Mouse (Mus musculus): Measurements from ENCODE around the gene Unc5b. TPM values are rescaled to one million over a fixed set of nuclear protein-coding genes. Genes with fewer than 3 reads are reported as not detected.

Unc5b gene
- polyA plus RNA-seq, 2 experiments from 2014 or later, result not detected

DNA sequence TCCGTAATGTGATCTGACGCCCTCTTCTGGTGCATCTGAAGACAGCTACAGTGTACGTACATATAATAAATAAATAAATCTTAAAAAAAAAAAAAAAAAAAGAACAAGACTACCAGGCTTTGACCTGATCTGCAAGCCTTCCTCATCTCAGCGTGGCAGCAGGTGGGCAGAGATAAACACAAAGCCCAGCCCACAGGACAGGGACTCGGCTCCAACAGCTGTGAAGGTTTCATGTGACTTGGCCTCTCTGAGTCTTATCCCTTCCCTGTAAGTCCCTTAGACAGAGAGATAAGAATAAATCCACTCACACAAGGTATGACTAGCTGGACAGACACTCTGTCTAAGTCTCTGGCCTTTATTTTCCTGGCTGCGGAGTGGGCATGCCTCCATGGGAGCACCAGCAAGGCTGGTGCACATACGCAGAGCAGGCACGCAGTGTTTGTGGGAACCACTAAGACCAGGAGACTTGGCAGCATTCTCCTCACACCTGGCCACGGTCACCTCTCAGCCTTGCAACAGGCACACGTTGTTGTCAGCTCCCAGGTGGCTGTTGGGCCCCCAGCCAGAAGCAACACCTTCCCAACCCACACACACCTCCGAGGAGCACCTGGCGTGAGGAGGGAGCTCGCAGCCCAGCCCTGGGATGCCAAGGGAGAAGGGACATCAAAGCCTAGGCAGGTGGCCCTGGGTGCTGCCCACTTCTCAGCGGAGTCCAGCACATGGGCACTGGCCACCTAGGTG lies 33.5 kb downstream of the Unc5b start:
- no peak for ATAC-seq

DNA sequence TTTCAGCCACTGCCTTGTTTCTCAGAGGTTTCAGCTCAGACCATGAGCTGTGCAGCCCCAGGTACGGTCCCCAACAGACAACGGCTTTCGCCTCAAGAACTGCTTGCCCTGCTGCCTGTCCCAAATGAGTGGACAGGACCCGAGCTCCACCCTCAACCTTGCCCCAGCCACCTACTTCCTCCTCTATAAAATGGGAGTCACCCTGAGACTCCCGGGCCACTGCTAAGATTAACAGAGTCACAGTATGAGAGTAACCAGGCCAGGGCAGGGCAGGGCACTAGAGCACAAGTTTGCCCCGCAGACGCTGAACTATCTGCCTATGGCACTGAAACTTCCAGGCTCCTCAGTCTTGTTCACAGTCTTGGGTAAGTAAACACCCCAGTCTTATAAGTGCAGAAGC lies 34.9 kb downstream of the Unc5b start:
- ATAC-seq, result no peak

DNA sequence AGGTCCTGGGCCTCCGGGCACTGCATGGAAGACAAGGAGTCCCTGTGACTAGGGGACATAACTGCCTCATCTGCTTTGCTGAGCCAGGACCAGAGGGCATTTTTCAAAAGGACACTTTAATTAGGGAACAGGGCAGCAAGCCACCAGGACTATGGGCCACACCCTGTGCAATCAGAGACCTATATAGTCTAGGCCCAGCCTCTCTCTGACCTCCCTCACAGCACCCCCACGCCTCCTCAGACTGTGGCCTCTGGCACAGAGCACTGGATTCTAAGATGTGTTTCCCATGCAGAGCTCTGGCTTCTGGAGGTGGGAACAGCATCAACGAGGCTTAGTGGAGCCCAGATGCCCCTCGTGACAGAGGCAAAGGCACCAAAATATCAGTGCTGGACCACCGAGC lies 35.4 kb downstream of the Unc5b start:
- no peak for ATAC-seq

DNA sequence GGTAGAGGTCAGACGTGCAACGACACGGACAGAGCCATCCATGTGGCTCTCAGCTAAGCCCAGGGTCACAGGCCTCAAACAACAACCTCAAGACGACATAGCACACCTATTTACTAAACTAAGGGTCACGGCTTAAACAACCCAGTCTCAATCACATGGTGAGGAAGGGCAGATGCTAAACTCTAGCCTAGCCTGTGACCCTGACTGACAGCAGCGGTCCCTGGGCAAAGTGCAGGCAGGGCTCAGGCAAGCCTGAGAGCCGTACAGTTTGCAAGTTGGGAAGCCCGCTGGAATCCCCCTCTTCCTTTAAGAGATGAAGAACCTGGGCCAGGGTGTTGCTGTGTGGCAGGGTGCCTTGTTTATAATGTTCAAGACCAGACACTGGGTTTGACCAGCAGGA lies 36.6 kb downstream of the Unc5b start:
- no peak for ATAC-seq

DNA sequence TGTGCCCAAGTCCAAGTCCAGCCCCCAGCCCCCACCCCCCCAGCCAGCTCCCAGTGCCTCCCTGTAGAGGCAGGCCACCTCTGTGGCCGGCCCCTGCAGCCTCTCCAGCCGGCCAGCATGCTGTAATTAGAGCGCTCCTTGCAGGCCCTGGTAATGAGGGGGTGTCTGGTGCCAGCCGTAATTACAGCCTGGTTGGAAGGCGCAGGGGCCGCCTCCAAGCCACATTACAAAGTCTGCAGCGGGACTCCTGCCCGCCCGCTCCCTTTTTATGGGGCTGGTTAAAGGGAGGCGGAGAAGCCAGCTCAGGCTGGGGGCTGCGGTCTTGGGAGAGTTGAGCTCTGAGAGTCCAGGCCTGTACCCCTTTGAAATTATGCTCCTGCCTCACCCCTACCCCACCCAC lies 37.0 kb downstream of the Unc5b start:
- ATAC-seq, result no peak

DNA sequence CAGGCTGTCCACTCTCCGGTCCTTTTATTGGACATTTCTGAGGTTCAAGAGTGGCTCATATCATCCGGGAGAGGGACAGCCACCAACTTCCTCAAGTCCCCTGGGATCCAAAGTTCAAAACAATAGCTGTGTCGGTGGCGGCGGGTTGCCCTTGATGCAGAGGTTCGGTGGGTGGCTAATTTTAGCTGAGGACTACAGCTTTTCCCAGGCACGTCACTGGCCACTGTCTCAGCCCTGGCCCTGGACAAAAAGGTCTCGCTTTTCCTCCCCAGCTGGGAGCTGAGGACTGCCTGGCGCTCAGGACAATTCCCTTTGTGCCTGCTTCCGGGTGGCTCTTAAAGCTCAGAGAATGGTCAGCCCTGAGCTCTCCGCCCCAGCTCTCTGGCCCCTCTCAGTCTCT lies 38.5 kb downstream of the Unc5b start:
- ATAC-seq, result no peak

DNA sequence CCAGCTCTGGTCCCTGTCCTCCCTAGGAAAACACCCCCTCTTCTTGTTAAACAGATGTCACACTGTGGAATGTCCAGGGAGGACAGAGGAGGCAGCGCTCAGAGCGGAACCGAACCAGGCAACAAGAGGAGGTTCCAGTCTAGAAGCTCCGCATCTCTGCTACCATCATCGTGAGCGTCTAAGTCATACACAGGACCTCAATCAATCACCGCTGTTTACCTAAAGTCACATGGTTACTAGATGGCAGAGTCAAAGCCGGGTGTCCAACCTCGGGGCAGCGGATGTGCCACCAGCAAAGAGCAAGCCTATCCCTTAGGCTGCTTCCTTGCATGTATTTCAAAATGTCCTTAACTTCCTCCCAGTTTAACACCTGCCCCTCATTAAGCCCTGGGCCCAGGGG lies 39.0 kb downstream of the Unc5b start:
- no peak for ATAC-seq

DNA sequence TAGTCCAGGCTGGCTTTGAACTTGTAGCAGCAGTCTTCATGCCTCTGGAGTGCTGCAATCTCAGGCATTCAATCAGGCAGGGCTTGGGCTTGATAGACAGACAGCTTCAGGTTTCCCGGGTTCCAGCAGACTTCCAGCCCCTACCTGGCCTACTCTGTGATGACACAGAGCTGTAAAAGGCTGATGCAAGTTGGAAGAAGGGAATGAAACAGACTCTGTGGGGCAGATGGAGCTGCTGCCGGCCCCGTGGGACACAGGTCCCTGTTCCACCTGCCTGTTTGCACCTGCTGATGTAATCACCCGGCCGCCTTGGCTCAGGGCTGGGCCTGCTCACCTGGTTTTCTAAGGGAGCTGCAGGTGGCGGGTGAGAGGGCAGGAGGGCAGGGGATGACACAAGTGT lies 40.5 kb downstream of the Unc5b start:
- ATAC-seq, result no peak

DNA sequence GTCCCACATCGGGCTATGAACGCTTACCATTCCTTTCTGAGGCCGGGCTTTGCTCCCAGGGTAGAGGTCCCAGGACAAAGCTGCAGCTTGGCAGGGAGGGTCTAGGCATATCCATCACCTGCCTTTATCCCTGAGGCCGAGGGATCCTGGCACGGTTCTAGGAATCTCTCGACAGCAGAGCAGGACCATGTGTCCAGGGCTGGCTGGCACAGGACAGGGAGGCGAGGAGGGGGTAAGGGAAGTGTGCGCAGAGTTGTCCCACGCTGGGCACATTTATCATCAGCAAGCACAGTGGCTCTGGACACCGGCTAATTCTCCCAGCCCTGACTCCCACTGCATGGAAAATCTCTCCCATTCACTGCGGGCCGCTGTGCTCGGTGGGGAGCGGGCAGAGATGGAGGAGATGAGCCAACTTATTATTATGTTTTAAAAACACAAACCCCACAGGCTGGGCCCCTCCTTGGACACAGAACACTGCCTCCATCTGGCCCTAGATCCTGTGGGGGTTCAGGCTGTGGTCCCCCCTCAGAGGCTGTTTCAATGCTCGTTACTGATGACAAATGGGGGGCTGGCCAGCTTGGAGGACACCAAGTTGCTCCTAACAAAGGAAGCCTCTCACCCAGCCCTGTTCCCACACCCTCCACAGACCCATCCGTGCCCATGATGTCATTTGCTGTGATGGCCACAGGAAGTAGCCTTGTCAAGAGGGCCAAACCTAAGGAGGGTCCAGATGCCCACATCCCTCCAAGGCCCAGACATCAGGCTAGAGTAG lies 43.9 kb downstream of the Unc5b start:
- no peak for ATAC-seq

DNA sequence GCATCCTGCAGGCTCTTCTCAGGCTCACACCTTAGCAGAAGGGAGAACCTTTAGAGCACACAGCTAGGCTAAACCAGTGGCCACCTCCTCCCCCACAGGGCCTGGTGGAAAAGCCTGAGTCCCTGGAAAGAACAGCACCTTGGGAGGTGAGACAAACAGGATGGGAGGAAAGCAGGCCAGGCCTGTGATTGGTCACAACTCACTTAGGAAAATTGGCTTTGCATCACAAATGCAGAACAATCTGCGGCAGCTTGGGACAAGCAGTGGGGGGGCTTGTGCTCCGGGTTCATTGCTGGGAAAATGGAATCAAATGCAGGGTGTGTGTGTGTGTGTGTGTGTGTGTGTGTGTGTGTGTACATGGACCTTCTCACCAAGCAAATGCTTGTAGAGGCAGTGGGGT lies 47.8 kb downstream of the Unc5b start:
- no peak for ATAC-seq

DNA sequence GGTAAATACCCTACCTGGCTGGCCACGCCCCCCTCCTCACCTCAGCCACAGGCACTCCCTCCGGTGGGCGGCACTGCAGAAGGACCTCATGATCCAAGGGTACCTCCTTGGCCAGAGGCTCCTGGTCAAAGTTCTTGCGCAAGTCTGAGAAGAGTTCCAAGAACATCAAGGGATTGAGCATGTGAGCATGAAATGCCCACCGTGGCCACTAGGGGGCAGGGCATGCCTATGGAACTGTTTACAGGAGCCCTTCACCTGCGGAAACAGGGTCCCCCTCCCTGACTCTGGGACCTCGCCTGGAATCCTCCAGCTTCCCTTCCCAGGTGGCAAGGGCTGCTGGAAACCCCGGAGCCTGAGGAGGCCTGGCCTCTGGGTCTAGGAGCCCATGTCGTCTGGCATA lies 51.8 kb downstream of the Unc5b start:
- ATAC-seq, result peak; percentile 36

DNA sequence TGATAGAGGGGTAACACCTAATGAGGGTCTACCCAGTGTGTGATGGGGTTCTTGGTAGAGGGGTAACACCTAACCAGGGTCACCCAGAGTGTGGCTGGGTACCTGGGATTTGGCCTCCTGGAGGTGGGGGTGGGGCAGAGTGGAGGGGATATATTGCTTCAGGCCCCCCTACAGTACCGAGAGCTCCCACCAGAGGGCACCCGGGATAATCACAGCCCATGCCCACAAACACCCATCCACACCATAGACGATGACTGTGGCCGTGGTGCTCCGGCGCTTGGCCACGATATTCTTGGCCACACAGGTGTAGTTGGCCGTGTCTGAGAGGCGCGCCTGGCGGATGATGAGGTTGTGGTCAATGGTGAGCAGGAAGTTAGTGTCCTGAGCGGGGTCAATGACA lies 52.8 kb downstream of the Unc5b start:
- ATAC-seq, result no peak

DNA sequence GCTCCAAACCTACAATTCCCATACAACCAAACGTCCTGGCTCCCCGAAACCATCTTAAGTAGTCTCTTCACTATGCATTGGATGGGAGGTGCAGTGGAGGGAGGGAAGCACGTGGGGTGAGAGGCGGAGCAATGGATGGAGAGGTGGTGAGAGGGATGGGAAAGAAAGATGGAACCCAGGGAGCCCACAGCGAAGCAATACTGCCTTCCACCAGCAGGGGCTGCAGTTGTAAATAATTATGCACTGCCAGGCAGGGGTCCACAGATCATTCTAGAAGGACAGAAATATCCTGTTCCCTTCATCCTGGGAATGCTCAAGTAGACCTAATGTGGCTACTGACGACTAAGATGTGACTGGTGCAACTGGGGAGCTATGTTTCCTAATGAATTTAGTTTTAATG lies 55.9 kb downstream of the Unc5b start:
- no peak for ATAC-seq

DNA sequence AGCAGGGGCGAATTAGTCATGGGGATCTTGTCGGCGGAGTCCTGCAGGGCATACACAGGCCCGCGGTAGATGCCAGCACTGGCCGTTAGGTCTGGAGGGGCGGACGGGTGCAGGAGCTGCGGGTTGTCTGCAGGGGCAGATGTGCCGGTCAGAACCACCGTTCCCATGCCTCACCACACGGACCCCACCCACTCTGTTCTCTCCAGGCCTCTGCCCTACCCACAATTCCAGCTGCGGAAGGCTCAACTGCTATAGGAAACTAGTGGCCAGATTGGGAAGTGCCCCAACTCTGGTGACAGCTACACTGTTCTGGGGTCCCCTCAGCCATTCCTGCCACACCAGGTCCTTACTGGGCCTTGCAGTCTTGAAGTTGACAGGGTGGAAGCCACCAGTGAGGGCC lies 56.8 kb downstream of the Unc5b start:
- ATAC-seq, result no peak

DNA sequence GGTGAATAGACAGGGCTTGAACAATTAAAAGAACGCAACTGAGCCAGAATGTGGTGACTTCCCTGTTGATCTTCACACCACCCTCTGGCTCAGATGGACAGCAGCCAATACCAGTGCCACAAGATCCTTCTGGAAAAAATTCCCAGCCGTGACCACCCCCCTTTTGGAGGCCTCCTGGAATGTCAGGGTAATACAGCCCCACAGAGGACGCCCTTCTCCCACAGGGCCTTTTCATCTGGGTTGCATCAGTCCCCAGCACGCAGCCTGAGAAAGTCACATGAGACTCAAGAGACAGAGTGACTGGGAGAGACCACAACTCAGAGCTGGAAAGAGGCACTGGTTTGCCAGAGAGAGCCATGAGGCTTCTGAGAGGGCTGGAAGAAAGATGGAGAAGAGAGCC lies 60.5 kb downstream of the Unc5b start:
- no peak for ATAC-seq

DNA sequence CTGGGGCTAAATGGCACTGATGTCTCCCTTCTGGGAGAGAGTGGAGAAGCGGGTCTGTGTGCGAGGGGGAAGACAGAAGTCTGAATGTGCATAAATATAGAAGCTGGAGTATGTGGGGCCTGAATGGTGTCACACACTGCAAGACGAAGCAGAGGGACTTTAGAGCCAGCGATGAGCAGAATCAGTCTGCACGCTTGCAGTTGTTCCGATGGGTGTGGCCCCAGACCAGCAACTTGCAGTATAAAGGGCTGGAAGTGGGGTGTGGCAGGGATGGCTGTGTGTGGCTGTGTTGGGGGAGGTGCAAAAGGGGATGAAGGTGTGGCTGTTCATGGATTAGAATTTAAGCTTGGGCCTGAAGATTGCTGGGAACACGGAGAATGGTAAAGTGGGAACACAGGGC lies 62.8 kb downstream of the Unc5b start:
- ATAC-seq, result no peak

DNA sequence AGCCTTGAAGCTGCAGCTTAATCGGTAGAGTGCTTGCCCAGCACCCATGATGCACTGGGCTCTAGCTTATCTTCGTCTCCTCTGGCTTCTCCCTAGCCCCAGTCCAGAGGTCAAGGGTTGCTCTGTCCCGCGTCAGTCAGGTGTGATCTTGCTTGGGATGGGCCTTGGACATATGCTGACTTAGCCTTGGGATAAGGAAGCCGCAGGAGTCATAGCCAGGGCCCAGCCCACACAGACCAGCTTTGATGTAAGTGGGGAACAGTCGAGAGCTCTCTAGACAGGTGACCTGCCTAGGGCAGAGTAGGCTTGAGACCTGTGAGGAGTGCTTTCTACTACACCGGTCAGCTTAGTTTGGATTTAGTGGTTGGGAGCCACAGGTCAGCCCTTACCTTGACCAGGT lies 64.0 kb downstream of the Unc5b start:
- no peak for ATAC-seq

DNA sequence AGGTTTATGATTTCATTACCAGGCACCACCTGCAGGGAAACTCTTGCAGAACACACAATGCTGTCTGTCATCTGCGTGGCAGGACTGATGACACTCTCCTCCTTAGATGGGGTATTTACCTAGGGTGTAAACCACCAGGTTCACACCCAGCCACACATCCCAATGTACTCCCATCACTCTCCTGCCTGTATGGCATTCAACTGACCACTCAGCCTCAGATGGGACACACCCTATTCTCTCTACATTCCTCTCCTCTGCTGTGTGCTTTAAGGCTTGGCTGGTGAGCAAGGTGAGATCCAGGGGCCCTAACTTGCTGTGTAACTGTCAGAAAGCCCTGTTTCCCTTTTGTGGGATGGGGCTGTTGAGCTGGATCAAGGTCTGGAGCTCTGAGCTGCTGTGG lies 69.3 kb downstream of the Unc5b start:
- ATAC-seq, result no peak

DNA sequence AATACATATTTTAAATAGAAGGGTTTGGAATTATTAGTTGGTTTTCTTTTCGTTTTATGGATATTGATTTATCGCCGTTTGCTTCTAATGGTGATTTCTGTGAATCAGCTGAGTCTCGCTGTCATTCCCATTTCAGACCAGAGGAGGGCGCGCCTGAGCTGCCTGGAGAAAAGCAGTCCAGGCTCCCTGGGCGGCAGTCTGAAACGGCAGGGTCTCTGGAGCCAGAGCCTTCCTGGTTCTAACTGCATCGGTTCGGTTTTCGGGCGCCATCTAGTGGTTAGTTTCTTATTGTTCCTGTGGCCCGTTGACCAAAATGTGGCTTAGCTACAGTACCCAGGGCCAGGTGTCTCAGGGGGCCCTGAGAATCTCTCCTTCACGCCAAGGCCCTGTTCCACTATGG lies 71.0 kb downstream of the Unc5b start:
- peak; percentile 97 for ATAC-seq

DNA sequence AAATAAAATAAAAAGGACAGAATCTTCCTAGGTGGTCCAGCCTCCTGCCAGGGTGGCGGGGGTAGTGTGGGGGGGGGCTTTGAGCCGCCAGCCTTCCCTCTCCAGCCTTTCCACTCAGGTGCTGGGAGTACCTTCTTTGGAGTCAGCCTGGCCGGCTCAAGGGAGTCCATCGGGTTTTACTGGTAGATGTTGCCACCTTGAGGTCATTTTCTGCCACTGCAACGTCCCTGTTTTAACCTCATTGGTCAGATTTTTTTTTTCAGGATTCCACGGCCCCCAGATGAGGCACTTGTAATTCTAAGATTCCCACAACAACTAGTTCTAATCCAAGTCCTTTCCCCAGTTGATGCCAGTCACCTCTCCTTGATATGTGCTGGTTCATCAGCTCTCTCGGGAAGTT lies 74.4 kb downstream of the Unc5b start:
- ATAC-seq, result no peak

DNA sequence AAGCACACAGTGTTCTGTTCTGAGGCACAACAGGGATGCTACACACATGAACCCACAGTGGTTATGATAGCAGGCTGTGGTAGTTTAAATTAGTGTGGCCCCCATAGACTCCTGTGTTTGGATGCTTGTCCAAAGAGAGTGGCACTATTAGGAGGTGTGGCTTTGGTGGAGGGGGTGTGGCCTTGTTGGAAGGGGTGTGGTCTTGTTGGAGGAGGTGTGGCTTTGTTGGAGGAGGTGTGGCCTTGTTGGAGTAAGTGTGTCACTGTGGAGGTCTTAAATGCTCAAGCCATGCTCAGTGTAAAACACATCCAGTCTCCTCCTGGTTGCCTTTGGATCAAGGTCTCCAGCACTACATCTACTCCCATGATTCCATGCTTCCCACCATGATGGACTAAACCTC lies 75.2 kb downstream of the Unc5b start:
- no peak for ATAC-seq

DNA sequence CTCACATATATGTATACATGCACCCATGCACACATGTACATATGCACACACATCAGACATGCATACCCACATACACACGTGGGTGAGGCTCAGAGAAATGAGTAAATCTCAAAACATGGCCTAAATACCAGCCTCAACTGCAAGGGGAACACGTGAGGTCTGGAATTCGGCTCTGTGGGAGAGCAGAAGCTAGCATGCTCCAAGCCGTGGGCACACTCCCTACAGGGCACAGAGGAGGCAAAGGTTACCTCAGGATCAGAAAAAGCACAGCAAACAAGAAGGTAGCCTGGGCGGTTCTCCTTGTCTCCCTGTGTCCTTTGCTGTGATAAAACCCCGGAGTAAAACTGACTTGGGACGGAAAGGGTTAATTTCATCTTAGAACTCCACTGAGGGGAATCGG lies 77.4 kb downstream of the Unc5b start:
- ATAC-seq, result no peak

DNA sequence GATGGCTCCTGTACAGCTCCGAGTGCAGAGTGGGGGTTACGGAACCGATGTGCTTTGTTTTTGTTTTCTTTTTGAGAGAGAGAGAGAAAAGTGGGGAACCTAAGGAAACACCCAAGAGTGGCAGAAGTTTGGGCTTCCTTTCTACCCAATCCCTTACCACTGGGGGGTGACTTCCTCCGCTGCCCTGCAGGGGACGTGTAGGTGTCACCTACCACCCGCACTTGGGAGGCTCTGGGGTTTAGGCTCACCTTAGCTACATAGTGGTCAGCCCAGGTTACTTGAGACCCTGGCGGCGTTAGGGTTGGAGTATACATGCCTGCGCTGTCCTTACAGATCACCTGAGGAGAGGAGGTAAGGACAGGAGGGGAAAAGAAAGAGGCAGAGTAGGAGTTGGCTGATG lies 78.1 kb downstream of the Unc5b start:
- no peak for ATAC-seq

All from activated CD4-positive, CD25-positive, alpha-beta regulatory T cell, adult 4 months (primary cell).